Mouse (Mus musculus) E14TG2a.4 (cell line): Measurements from ENCODE around the gene Adcyap1r1.

Source experiments
- CTCF ChIP-seq: conservative IDR thresholded peaks from 2 replicates; pipeline ENCODE4 v1.5.1; 2014; ENCODE audit warnings: low read length
- NANOG ChIP-seq: IDR thresholded peaks from 2 replicates; pipeline ENCODE4 v1.6.1; 2014; ENCODE audit warnings: borderline replicate concordance, low read length, mixed read lengths

DNA sequence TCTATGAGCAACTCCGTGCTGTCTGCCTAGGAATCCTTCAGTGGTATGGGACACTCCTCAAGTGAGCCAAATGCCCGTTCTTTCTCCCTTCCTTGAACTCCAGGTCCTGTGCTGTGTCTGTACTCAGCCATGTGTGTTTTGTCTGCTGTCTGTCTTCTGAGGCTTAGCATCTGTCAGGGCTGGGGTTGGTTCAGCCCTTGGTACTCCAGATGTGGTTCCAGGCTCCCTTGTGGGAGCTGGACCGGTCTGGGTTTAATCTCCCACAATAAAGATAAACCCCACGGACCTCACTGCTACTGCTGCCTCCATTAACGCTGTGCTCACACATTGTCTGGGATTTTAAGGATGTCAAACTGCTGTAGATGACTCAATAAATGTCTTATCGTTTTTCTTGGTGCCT lies 49.3 kb downstream of the Adcyap1r1 start:
- TF ChIP-seq CTCF (no peak), NANOG (no peak)
